Mouse (Mus musculus) ES-CJ7 (cell line): ENCODE results near the gene Atl2.

Experiments used
- DNase-seq: peaks from one replicate; pipeline ENCODE4 v3.0.0; 2011; ENCODE audit warnings: low read depth, low spot score

The Atl2 gene

GRCm38 (mm10) chr17:79898156-79898746 is 2.3 kb upstream of the Atl2 start:
- no peak for DNase-seq

GRCm38 (mm10) chr17:79897666-79898065 is 1.7 kb upstream of the Atl2 start:
- DNase-seq: peak; percentile 17

- peak; percentile 72 for DNase-seq
These were observed 696 bp downstream of the Atl2 start for GRCm38 (mm10) chr17:79894971-79895882.

GRCm38 (mm10) chr17:79894054-79894453 is 1.9 kb downstream of the Atl2 start:
- DNase-seq: no peak

- DNase-seq: no peak
These were observed 4.0 kb downstream of the Atl2 start for GRCm38 (mm10) chr17:79891944-79892343.

- no peak for DNase-seq
These were observed 8.0 kb downstream of the Atl2 start for GRCm38 (mm10) chr17:79887926-79888325.

- DNase-seq: no peak
These were observed 12.7 kb downstream of the Atl2 start for GRCm38 (mm10) chr17:79883198-79883597.

- no peak for DNase-seq
These were observed 30.9 kb downstream of the Atl2 start for GRCm38 (mm10) chr17:79865027-79865426.

- no peak for DNase-seq
These were observed 31.4 kb downstream of the Atl2 start for GRCm38 (mm10) chr17:79864503-79864902.

GRCm38 (mm10) chr17:79862038-79862437 is 33.9 kb downstream of the Atl2 start:
- DNase-seq: peak; percentile 22

- no peak for DNase-seq
These were observed 40.4 kb downstream of the Atl2 start for GRCm38 (mm10) chr17:79855533-79855932.

GRCm38 (mm10) chr17:79848385-79848784 is 47.5 kb downstream of the Atl2 start:
- DNase-seq: no peak

GRCm38 (mm10) chr17:79846182-79846581 is 49.7 kb downstream of the Atl2 start:
- DNase-seq: no peak

GRCm38 (mm10) chr17:79845695-79846094 is 50.2 kb downstream of the Atl2 start:
- no peak for DNase-seq

- DNase-seq: peak; percentile 50
These were observed 55.4 kb downstream of the Atl2 start for GRCm38 (mm10) chr17:79840254-79841238.

GRCm38 (mm10) chr17:79836978-79837377 is 58.9 kb downstream of the Atl2 start:
- DNase-seq: no peak

GRCm38 (mm10) chr17:79835714-79836373 is 60.1 kb downstream of the Atl2 start:
- no peak for DNase-seq

- DNase-seq: no peak
These were observed 63.6 kb downstream of the Atl2 start for GRCm38 (mm10) chr17:79832284-79832683.

- peak; percentile 50 for DNase-seq
These were observed 69.4 kb downstream of the Atl2 start for GRCm38 (mm10) chr17:79826482-79827034.

GRCm38 (mm10) chr17:79825241-79826030 is 70.5 kb downstream of the Atl2 start:
- no peak for DNase-seq
